Mouse (Mus musculus) liver, adult 2 months (tissue): ENCODE data around the gene Sfxn2. TPM values are rescaled to one million over a fixed set of nuclear protein-coding genes. Genes with fewer than 3 reads are reported as not detected.

Source experiments
- DNase-seq: peaks from one replicate; pipeline ENCODE4 v3.0.0-alpha.2; 2011; ENCODE audit warnings: low read depth, low spot score; ENCODE audit errors: extremely low read depth
- H3K27ac ChIP-seq: fragments of 200-500 bp; replicated peaks from 2 replicates; pipeline ENCODE4 v1.5.1; 2012; ENCODE audit warnings: low read depth, mild to moderate bottlenecking, control low read depth, inconsistent platforms, low read length; ENCODE audit not compliant: insufficient read depth
- H3K27me3 ChIP-seq: fragments of 200-500 bp; 2 replicates; pipeline ENCODE4 v1.6.1; 2012; ENCODE audit warnings: mild to moderate bottlenecking, moderate library complexity, low read length, inconsistent platforms; ENCODE audit not compliant: control insufficient read depth, insufficient read depth
- H3K36me3 ChIP-seq: fragments of 200-500 bp; 2 replicates; pipeline ENCODE4 v1.6.1; 2012; ENCODE audit warnings: low read length, inconsistent platforms; ENCODE audit not compliant: control insufficient read depth, insufficient read depth
- H3K4me1 ChIP-seq: fragments of 200-500 bp; 2 replicates; pipeline ENCODE4 v1.6.1; 2011; ENCODE audit warnings: low read length; ENCODE audit not compliant: control insufficient read depth, insufficient read depth
- H3K4me3 ChIP-seq: fragments of 200-500 bp; 2 replicates; pipeline ENCODE4 v1.5.1; 2011; ENCODE audit warnings: low read depth, mild to moderate bottlenecking, control low read depth, low read length, moderate library complexity; ENCODE audit not compliant: insufficient read depth
- H3K79me2 ChIP-seq: fragments of 200-500 bp; 2 replicates; pipeline ENCODE4 v1.6.1; 2012; ENCODE audit warnings: inconsistent platforms, mild to moderate bottlenecking, low read length, moderate library complexity; ENCODE audit not compliant: control insufficient read depth, insufficient read depth
- H3K9ac ChIP-seq: fragments of 200-500 bp; 2 replicates; pipeline ENCODE4 v1.6.1; 2012; ENCODE audit warnings: low read depth, mild to moderate bottlenecking, control low read depth, inconsistent platforms, low read length
- CTCF ChIP-seq: fragments of 200-500 bp; IDR thresholded peaks from 2 replicates; pipeline ENCODE4 v1.5.1; 2011; ENCODE audit warnings: low read depth, low read length, control low read depth
- POLR2A ChIP-seq: fragments of 200-500 bp; IDR thresholded peaks from 2 replicates; pipeline ENCODE4 v1.6.1; 2011; ENCODE audit warnings: low read length, control low read depth; ENCODE audit not compliant: insufficient read depth; ENCODE audit errors: extremely low read depth
- WGBS: fragments of 180-500 bp; shearing (Covaris S2); methylation state at CpG from one replicate; pipeline ENCODE4 v1.1.7; 2018; 5-methylcytosine and 5-hydroxymethylcytosine counted together
- polyA plus RNA-seq: library from polyadenylated mRNA; depleted of rRNA; stranded (reverse); fragments of >200 nt; gene quantifications from 2 replicates; pipeline ENCODE4 v1.2.3, GENCODE M21; 2012
- total RNA-seq: library from RNA; depleted of rRNA; stranded (reverse); fragments of >200 nt; gene quantifications from 2 replicates; pipeline ENCODE4 v1.2.3, GENCODE M21; 2014

Sfxn2 gene
- total and polyA plus RNA-seq, 2 experiments, result 15.1 to 33.8 TPM

DNA sequence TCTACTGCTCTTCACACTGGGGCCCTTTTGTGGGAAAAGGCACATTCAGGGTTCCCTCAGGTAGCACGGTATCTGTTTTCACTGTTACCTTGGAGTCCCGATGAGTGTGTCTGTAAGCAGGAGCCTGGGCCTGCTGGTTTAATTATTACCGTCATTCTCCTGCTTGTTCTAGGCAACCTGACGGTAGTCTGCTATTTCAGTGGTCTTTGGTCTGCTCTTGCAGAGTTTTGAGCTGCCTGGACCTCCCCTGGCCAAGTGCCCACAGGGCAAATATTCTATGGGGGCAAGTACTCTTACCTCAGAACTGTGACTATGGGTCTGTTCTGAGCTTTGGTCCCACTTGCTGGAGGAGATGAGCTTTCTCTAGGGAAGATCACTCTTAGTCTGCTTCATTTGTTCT lies 2.0 kb downstream of the Sfxn2 start:
- DNase-seq, result peak; percentile 67
- Histone ChIP-seq H3K36me3 (no peaks in the 10 kb centered on the region), H3K9ac (no peak overlapping the region), H3K4me1 (peaks cover 10% of the 10 kb centered on the region), H3K27ac (peak overlapping the region; percentile 43), H3K4me3 (no peak overlapping the region), H3K27me3 (no peaks in the 10 kb centered on the region), H3K79me2 (peaks cover 18% of the 10 kb centered on the region; the same call in 1 of the 2 replicates)
- TF ChIP-seq CTCF, result no peak
- no peak for TF ChIP-seq POLR2A
- WGBS, result 26% methylated on average over 4 of the region's 4 CpGs

DNA sequence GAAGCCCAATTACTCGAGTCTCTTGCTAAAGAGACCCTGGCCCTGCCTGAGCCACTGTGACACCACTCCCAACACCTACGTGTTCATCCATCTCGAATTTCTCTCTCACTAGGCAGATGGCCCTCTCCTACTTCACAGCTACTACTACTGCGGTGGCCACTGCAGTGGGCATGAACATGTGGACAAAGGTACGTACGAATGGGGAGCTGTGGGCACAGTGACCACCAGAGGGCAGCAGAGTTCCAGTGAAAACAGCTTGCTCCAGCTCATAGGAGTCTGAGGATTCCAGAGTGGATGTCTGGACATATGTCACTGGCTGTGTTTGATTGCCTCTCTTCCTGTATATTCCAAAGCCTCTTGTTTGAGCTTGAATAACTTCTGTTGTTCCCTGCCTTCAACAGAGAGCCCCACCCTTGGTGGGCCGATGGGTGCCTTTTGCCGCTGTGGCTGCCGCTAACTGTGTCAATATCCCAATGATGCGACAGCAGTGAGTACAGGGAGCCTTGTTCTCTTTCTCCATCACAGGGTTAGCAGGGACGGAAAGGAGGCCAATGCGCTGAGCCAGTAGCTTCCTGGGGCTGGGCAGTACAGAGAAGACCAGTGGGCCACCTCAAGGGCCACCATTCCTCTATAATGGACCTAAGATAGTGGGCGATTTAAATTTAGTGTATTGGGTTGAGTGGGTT lies 14.8 kb downstream of the Sfxn2 start:
- peak; percentile 71 for DNase-seq

DNA sequence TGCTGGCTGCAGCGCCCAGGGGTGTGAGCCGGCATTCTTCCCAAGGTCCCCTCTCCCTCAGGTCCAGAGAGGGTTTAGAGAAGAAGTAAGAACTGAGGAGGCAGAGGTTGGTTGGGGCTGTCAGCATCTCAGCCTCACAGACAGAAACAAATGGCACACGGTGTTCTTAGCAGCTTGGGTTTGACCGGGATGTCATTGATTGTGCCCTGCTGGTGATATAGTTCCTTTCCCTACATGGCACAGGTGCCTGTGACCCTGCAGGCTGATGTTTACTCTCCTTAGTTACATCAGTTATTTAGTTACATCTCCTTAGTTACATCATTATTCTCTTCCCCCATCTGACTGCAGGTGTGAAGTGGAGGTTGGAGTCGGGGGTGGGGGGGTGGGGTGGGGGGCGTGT lies 18.4 kb downstream of the Sfxn2 start:
- DNase-seq, result peak; percentile 97
- TF ChIP-seq POLR2A (no peak), CTCF (no peak)
- peaks cover 6% of the 10 kb centered on the region for H3K36me3 ChIP-seq
- H3K4me3 ChIP-seq, result no peak overlapping the region
- 33% methylated on average over 6 of the region's 6 CpGs for WGBS
- H3K9ac ChIP-seq, result 0 out of 2 replicates have a peak overlapping the region, but pooled peaks have one; percentile 1
- no peaks in the 10 kb centered on the region for H3K27me3 ChIP-seq
- H3K79me2 ChIP-seq, result no peaks in the 10 kb centered on the region
- peaks cover 19% of the 10 kb centered on the region for H3K4me1 ChIP-seq
- H3K27ac ChIP-seq, result peak overlapping the region; percentile 30

More for the DNA sequence above, 14.8 kb downstream of the Sfxn2 start:
- H3K27me3 ChIP-seq, result no peaks in the 10 kb centered on the region
- 58% methylated on average over 13 of the region's 13 CpGs for WGBS
- H3K36me3 ChIP-seq, result peaks cover 12% of the 10 kb centered on the region
- no peak overlapping the region for H3K27ac ChIP-seq
- no peak overlapping the region for H3K4me3 ChIP-seq
- no peaks in the 10 kb centered on the region; the same call in 1 of the 2 replicates for H3K79me2 ChIP-seq
- H3K4me1 ChIP-seq, result peaks cover 17% of the 10 kb centered on the region
- no peak overlapping the region for H3K9ac ChIP-seq
- TF ChIP-seq POLR2A (no peak), CTCF (peak; percentile 97)

DNA sequence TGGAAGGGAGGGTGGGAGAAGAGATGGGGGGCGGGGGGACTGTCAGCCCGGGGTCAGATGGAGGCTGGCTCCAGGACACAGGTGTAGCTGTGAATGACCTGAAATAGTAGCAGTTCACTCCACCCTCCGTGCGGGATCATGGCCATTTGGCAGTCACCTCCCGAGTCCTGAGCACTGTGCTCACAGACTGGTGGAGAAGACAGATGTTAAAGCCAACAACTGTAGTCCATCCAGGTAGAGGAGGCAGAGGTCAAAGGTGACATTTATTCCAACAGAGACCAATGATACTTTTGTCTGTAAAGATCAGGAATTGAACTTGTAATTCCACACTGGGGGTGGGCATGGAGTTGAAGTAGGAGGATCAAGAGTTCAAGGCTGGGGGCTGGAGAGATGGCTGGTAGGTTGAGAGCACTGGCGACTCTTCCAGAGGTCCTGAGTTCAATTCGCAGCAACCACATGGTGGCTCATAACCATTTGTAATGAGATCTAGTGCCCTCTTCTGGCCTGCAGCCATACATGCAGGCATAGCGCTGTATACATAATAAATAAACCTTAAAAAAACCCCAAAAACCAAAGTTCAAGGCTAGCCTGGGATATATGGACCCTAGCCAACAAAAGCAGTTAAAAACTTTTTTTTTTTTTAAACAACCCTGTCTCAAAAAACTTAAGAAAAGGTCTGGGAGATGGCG lies 19.7 kb downstream of the Sfxn2 start:
- H3K27me3 ChIP-seq, result no peaks in the 10 kb centered on the region
- 31% methylated on average over 9 of the region's 9 CpGs for WGBS
- no peak overlapping the region for H3K9ac ChIP-seq
- H3K4me3 ChIP-seq, result no peak overlapping the region
- no peaks in the 10 kb centered on the region for H3K79me2 ChIP-seq
- peak; percentile 98 for DNase-seq
- peaks cover 19% of the 10 kb centered on the region for H3K4me1 ChIP-seq
- peaks cover 6% of the 10 kb centered on the region for H3K36me3 ChIP-seq
- TF ChIP-seq POLR2A, result no peak
- TF ChIP-seq CTCF, result peak; percentile 26
- peak overlapping the region; percentile 59 for H3K27ac ChIP-seq

- H3K9ac ChIP-seq, result no peak overlapping the region
- H3K27me3 ChIP-seq, result no peaks in the 10 kb centered on the region
- no peak for DNase-seq
- H3K4me1 ChIP-seq, result peaks cover 13% of the 10 kb centered on the region; the same call in 1 of the 2 replicates
- TF ChIP-seq POLR2A, result no peak
- TF ChIP-seq CTCF, result no peak
- H3K27ac ChIP-seq, result no peak overlapping the region
- peaks cover 13% of the 10 kb centered on the region; the same call in 1 of the 2 replicates for H3K79me2 ChIP-seq
- 85% methylated on average over 4 of the region's 4 CpGs for WGBS
- peaks cover 4% of the 10 kb centered on the region; the same call in 1 of the 2 replicates for H3K36me3 ChIP-seq
- H3K4me3 ChIP-seq, result no peak overlapping the region
Observed at GRCm38 (mm10) chr19:46598187-46598586, 25.0 kb downstream of the Sfxn2 start.
